Mouse (Mus musculus): ENCODE data around the gene Vmn2r109. TPM values are rescaled to one million over a fixed set of nuclear protein-coding genes. Genes with fewer than 3 reads are reported as not detected.
"Not testable (repeated sequence)": the region's sequence is repeated elsewhere in the genome, so short reads cannot be mapped to it uniquely, and the experiment has no call there.

The Vmn2r109 gene
- not detected in 2 replicates for polyA plus RNA-seq (2016; fragmentation: Nextera tagmentation; extraction: Ambion mirVana)

DNA sequence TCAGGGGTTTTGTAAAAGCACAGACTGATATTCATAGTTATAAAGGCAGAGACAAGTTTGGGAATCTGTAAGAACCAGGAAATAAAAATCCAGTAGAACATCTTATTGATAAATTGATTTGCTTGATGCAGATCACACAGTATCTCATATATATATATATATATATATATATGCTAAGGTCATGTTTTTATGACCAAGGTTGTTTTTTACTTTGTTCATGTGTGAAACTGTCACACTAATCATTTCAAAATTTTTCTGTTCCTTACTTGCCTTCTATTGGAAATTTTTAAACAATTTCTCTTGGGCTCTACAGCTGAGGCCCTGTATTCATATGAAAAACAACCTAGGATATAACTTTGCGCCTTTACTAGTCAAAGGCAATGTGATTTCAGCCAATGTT, at the start of gene Vmn2r109:
Vmn2r109 (minus strand) TSS at position 101 of the 400 bp plus-strand sequence.
- Histone ChIP-seq H3K27me3 (replicated peaks) (no peaks in the 10 kb centered on the region), H3K4me1 (no peaks in the 10 kb centered on the region), H3K4me3 (no peak within 1 kb of the TSS), H3K36me3 (no peaks in the 10 kb centered on the region), H3K27ac (no peak within 1 kb of the TSS), H3K9ac (no peak within 1 kb of the TSS), H3K4me2 (replicated peaks) (no peak within 1 kb of the TSS), H3K9me3 (no peaks in the 10 kb centered on the region)
- ATAC-seq (ENCODE audit: low FRiP score, low read depth) = no peak
- 92% methylated on average over 1 of the region's 1 CpGs for WGBS

DNA sequence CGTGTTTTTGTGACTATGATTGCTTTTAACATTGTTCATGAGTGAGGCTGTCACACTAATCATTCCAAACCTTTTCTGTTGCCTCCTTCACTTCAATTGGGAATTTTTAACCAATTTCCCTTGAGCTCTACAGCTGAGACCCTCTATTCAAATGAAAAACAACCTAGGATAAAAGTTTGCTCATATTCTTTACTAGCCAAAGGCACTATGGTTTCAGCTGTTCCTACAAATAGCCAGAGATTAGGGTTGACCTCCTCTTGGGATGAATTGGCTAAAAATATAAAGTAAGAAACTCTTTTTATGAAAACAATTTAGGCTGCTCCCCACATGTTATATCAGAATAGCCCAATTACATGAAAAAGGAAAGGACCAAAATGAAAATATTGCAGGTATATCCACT, 31.8 kb upstream of the Vmn2r109 start, which contains the start of gene Vmn2r110:
Vmn2r110 (minus strand) TSS at position 101 of the 400 bp plus-strand sequence.
- ATAC-seq (ENCODE audit: low FRiP score, low read depth) = no peak
- Histone ChIP-seq H3K9me3 (0 out of 2 replicates have a peak, but pooled peaks cover 1% of the 10 kb centered on the region), H3K4me3 (no peak within 1 kb of the TSS), H3K36me3 (no peaks in the 10 kb centered on the region), H3K27me3 (replicated peaks) (no peaks in the 10 kb centered on the region), H3K4me1 (no peaks in the 10 kb centered on the region), H3K4me2 (replicated peaks) (no peak within 1 kb of the TSS), H3K27ac (no peak within 1 kb of the TSS), H3K9ac (no peak within 1 kb of the TSS)
- WGBS = 39% methylated on average over 1 of the region's 1 CpGs

DNA sequence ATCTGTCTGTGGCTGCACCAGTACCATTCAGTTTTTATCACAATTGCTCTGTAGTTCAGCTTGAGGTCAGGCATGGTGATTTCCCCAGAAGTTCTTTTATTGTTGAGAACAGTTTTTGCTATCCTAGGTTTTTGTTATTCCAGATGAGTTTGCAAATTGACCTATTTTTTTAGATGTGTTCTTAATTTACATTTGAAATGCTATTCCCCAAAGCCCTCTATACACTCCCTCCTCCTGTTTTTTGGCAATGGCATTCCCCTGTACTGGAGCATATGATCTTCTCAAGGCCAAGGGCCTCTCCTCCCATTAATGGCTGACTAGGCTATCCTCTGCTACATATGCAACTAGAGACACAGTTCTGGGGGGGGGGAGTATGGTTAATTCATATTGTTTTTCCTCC, 56.3 kb downstream of the Vmn2r109 start:
- not testable (repeated sequence) for H3K9ac ChIP-seq; H3K4me3 ChIP-seq; H3K36me3 ChIP-seq; H3K4me1 ChIP-seq; H3K27ac ChIP-seq; H3K27me3 ChIP-seq (replicated peaks); ATAC-seq (ENCODE audit: low FRiP score, low read depth); H3K4me2 ChIP-seq (replicated peaks)
- H3K9me3 ChIP-seq = peaks cover 16% of the 10 kb centered on the region

DNA sequence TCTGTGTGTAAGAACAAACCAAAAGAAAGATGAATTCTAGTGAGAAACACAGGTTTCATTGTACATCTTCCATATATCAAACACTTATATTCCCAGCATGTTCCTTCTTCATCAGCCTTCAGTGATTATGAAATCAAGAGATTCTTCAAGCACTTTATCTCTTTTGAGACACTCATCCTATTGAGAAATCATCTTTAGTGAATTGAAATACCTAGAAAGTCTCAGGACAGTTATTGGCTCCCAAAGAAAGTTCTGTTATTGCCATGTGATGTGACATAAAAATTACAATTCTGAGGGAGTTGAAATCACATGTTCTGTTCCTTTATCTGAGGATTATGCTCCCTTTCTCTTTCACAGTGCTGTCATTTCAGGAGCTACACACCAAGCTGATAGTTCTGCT, 66.7 kb downstream of the Vmn2r109 start, which contains the start of gene Vmn1r225:
Vmn1r225 (plus strand) TSS at position 301 of the 400 bp plus-strand sequence.
- Histone ChIP-seq H3K27ac (no peak within 1 kb of the TSS), H3K36me3 (no peaks in the 10 kb centered on the region), H3K27me3 (replicated peaks) (no peaks in the 10 kb centered on the region), H3K9me3 (0 out of 2 replicates have a peak, but pooled peaks cover 10% of the 10 kb centered on the region), H3K4me2 (replicated peaks) (no peak within 1 kb of the TSS), H3K9ac (no peak within 1 kb of the TSS), H3K4me3 (no peak within 1 kb of the TSS), H3K4me1 (no peaks in the 10 kb centered on the region)
- no peak for ATAC-seq (ENCODE audit: low FRiP score, low read depth)

Other genes with a start within 250 kb of the Vmn2r109 start
- gene Vmn2r107, start 219.5 kb downstream of the Vmn2r109 start, polyA plus RNA-seq (2016; fragmentation: Nextera tagmentation; extraction: Ambion mirVana) = not detected in 2 replicates
- not detected in 2 replicates for gene Vmn1r224, start 150.6 kb downstream of the Vmn2r109 start, polyA plus RNA-seq (2016; fragmentation: Nextera tagmentation; extraction: Ambion mirVana)
- not detected in 2 replicates for gene Vmn2r108, start 83.4 kb downstream of the Vmn2r109 start, polyA plus RNA-seq (2016; fragmentation: Nextera tagmentation; extraction: Ambion mirVana)
- not detected in 2 replicates for gene Vmn1r225, start 66.6 kb downstream of the Vmn2r109 start, polyA plus RNA-seq (2016; fragmentation: Nextera tagmentation; extraction: Ambion mirVana)
- gene Vmn2r110, start 31.7 kb upstream of the Vmn2r109 start, polyA plus RNA-seq (2016; fragmentation: Nextera tagmentation; extraction: Ambion mirVana) = 0.05 TPM in 1 of 2 replicates, not detected in the other
- gene Fpr-rs3, start 60.1 kb upstream of the Vmn2r109 start, polyA plus RNA-seq (2016; fragmentation: Nextera tagmentation; extraction: Ambion mirVana) = not detected in 2 replicates
- not detected in 2 replicates for gene Vmn1r226, start 118.1 kb upstream of the Vmn2r109 start, polyA plus RNA-seq (2016; fragmentation: Nextera tagmentation; extraction: Ambion mirVana)
- gene Vmn1r227, start 165.1 kb upstream of the Vmn2r109 start, polyA plus RNA-seq (2016; fragmentation: Nextera tagmentation; extraction: Ambion mirVana) = not detected in 2 replicates
- gene Vmn1r228, start 221.4 kb upstream of the Vmn2r109 start, polyA plus RNA-seq (2016; fragmentation: Nextera tagmentation; extraction: Ambion mirVana) = not detected in 2 replicates
- not detected in 2 replicates for gene Vmn1r229, start 246.8 kb upstream of the Vmn2r109 start, polyA plus RNA-seq (2016; fragmentation: Nextera tagmentation; extraction: Ambion mirVana)

All from neural tube, embryonic 12.5 days (tissue).